Mouse (Mus musculus) CH12.LX (cell line): ENCODE data around the gene Pitpnm3.

Experiments
- CHD2 ChIP-seq: IDR thresholded peaks from 2 replicates; pipeline ENCODE4 v1.6.1; 2011; ENCODE audit warnings: low read length, improper control_type of control experiment
- CTCF ChIP-seq, 2 experiments: IDR thresholded peaks in 1 of 2; conservative IDR thresholded peaks in 1 of 2; 2 replicates each; pipeline ENCODE4 v1.5.1; 2011 to 2012; ENCODE audit warnings: low read depth in 2 of 2, low read length in 2 of 2, improper control_type of control experiment in 1 of 2, inconsistent platforms in 1 of 2, mild to moderate bottlenecking in 1 of 2, moderate library complexity in 1 of 2
- E2F4 ChIP-seq: IDR thresholded peaks from 2 replicates; pipeline ENCODE4 v1.6.1; 2011; ENCODE audit warnings: low read depth, low read length, improper control_type of control experiment; ENCODE audit not compliant: insufficient replicate concordance
- EP300 ChIP-seq: IDR thresholded peaks from 2 replicates; pipeline ENCODE4 v1.6.1; 2011; ENCODE audit warnings: low read length, improper control_type of control experiment
- HCFC1 ChIP-seq: IDR thresholded peaks from 2 replicates; pipeline ENCODE4 v1.6.1; 2012; ENCODE audit warnings: low read depth, mild to moderate bottlenecking, inconsistent platforms, low read length, improper control_type of control experiment
- POLR2A ChIP-seq: IDR thresholded peaks from 2 replicates; pipeline ENCODE4 v1.6.1; 2011; ENCODE audit warnings: low read depth, mild to moderate bottlenecking, improper control_type of control experiment, low read length
- RAD21 ChIP-seq: IDR thresholded peaks from 2 replicates; pipeline ENCODE4 v1.6.1; 2011; ENCODE audit warnings: low read depth, mild to moderate bottlenecking, low read length, improper control_type of control experiment, moderate library complexity
- SMC3 ChIP-seq: IDR thresholded peaks from 2 replicates; pipeline ENCODE4 v1.6.1; 2011; ENCODE audit warnings: low read depth, low read length, improper control_type of control experiment
- ZNF384 ChIP-seq: IDR thresholded peaks from 2 replicates; pipeline ENCODE4 v1.6.1; 2012; ENCODE audit warnings: low read depth, low read length, improper control_type of control experiment, inconsistent platforms

DNA sequence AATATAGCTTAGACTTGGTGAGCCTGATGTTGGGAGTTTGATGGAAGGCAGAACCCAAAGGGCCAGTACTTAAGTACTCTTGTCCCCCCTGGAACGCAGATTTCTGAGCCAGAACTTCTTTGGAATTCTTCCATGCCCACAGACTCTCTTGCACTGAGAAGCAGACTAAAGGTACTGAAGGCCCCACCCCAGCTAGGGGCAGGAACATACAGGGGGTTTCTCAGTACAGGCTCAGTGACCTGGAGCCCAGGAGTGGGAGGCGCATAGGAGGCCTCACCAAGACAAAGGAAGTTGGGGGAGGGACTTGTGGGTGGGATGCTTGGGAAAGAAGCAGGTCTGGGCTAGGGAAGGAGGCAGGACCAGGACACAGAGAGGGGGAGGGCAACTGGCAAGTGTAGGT lies 15.5 kb upstream of the Pitpnm3 start:
- TF ChIP-seq RAD21 (no peak), SMC3 (no peak), CTCF (conservative IDR thresholded peaks at IDR 0.05 in 1 of 2, IDR thresholded peaks at IDR 0.05 in 1 of 2; ENCODE audit: low read depth in 2 of 2, low read length in 2 of 2) (no peak), POLR2A (no peak), EP300 (no peak), E2F4 (no peak), CHD2 (no peak), ZNF384 (no peak), HCFC1 (no peak)
